Comparison of ENCODE assay signal across 23 mouse cellular contexts in genomic region chr9:71695133-71695532, GRCm38 (mm10).
DNase-seq lines count a peak whose midpoint lies in the region; ATAC-seq and TF ChIP-seq lines count a peak whose summit lies in the region.
"Had no signal": no experiment of that assay in that cellular context is flagged by ENCODE, and none has a peak within 500 bp of the region (broad histone marks: within the 10 kb centered on the region; RNA-seq: fewer than 3 reads in every experiment).

No protein-coding gene starts in this region.

- peak overlapping the region; percentile 58; the same call in 1 of the 2 replicates for H3K27ac ChIP-seq in heart, adult 2 months
- peak overlapping the region; percentile 76 for H3K27ac ChIP-seq in heart, embryonic 13.5 days (replicated peaks)
- H3K27ac ChIP-seq in kidney, adult 2 months (ENCODE audit: insufficient read depth, low read depth, low read length), result peak overlapping the region; percentile 93; the same call in 1 of the 2 replicates
- H3K27ac ChIP-seq: embryonic facial prominence, embryonic 15.5 days; forebrain, embryonic 10.5 days; hindbrain, embryonic 15.5 days had no signal

- intact Hi-C loops in heart, adult 2 months (cut with DNase I), result loop anchor here (2.0 to 5.0 kb wide), 2 partner anchors 28 to 48 kb away; no protein-coding TSS in a partner anchor

- H3K36me3 ChIP-seq in heart, adult 2 months (ENCODE audit: control insufficient read depth, insufficient read depth, low read length), result peaks cover 5% of the 10 kb centered on the region; the same call in 1 of the 2 replicates
- peaks cover 17% of the 10 kb centered on the region for H3K36me3 ChIP-seq in heart, embryonic 13.5 days
- no peaks in the 10 kb centered on the region; the same call in 1 of the 2 replicates for H3K36me3 ChIP-seq in kidney, adult 2 months (ENCODE audit: control insufficient read depth, insufficient read depth, low read length)
- H3K36me3 ChIP-seq: embryonic facial prominence, embryonic 15.5 days; forebrain, embryonic 10.5 days; G1E; hindbrain, embryonic 15.5 days had no signal

- ATAC-seq in heart, embryonic 13.5 days (ENCODE audit: extremely low read depth, insufficient number of reproducible peaks, low FRiP score, low TSS enrichment), result no peak
- ATAC-seq: CD4-positive, CD25-positive, alpha-beta regulatory T cell, adult 4 months; forebrain, embryonic 14.5 days; intestine, embryonic 16.5 days had no signal

- H3K9me3 ChIP-seq in heart, embryonic 13.5 days, result no peaks in the 10 kb centered on the region
- H3K9me3 ChIP-seq: embryonic facial prominence, embryonic 15.5 days; forebrain, embryonic 10.5 days; G1E; hindbrain, embryonic 15.5 days had no signal

- no peaks in the 10 kb centered on the region for H3K27me3 ChIP-seq in heart, adult 2 months (ENCODE audit: control insufficient read depth, insufficient read depth, low read length)
- no peaks in the 10 kb centered on the region for H3K27me3 ChIP-seq in heart, embryonic 13.5 days (replicated peaks)
- no peaks in the 10 kb centered on the region for H3K27me3 ChIP-seq in kidney, adult 2 months (replicated peaks; ENCODE audit: control insufficient read depth, insufficient read depth, low read length)
- H3K27me3 ChIP-seq: embryonic facial prominence, embryonic 15.5 days; hindbrain, embryonic 15.5 days had no signal

- no peak for TF ChIP-seq EP300 in heart, adult 2 months (IDR thresholded peaks at IDR 0.05; ENCODE audit: insufficient read depth, low read depth, low read length)

- no peak for TF ChIP-seq CTCF in heart, adult 2 months (IDR thresholded peaks at IDR 0.05)
- TF ChIP-seq CTCF in kidney, adult 2 months (conservative IDR thresholded peaks at IDR 0.05; ENCODE audit: insufficient read depth, insufficient read length, low read depth, low read length), result no peak

- 78% methylated on average over 3 of the region's 3 CpGs for WGBS in heart, adult 2 months
- 67% methylated on average over 3 of the region's 3 CpGs for WGBS in heart, embryonic 13.5 days
- WGBS in kidney, adult 2 months, result 81% methylated on average over 3 of the region's 3 CpGs

- no peak for TF ChIP-seq POLR2A in heart, adult 2 months (IDR thresholded peaks at IDR 0.05; ENCODE audit: insufficient read depth, low read depth, low read length)
- no peak for TF ChIP-seq POLR2A in kidney, adult 2 months (IDR thresholded peaks at IDR 0.05; ENCODE audit: low read depth, low read length)

- no peak overlapping the region for H3K4me3 ChIP-seq in heart, adult 2 months
- H3K4me3 ChIP-seq in heart, embryonic 13.5 days, result no peak overlapping the region
- no peak overlapping the region for H3K4me3 ChIP-seq in kidney, adult 2 months (ENCODE audit: insufficient read depth, low read depth, low read length)
- H3K4me3 ChIP-seq: embryonic facial prominence, embryonic 15.5 days; erythroblast, embryonic 14.5 days; forebrain, embryonic 10.5 days; gastrocnemius, adult 2 months; hindbrain, embryonic 15.5 days had no signal

- no peaks in the 10 kb centered on the region for H3K79me2 ChIP-seq in heart, adult 2 months (replicated peaks; ENCODE audit: control insufficient read depth, insufficient read depth, low read length)

- H3K9ac ChIP-seq in heart, adult 2 months (ENCODE audit: low read depth, low read length), result no peak overlapping the region
- no peak overlapping the region for H3K9ac ChIP-seq in heart, embryonic 13.5 days
- H3K9ac ChIP-seq: embryonic facial prominence, embryonic 15.5 days; hindbrain, embryonic 15.5 days had no signal

- peaks cover 19% of the 10 kb centered on the region for H3K4me1 ChIP-seq in heart, adult 2 months (ENCODE audit: control insufficient read depth, insufficient read depth, low read length)
- H3K4me1 ChIP-seq in heart, embryonic 13.5 days, result peaks cover 67% of the 10 kb centered on the region
- H3K4me1 ChIP-seq in kidney, adult 2 months (ENCODE audit: control insufficient read depth, insufficient read depth, low read length), result peaks cover 65% of the 10 kb centered on the region
- H3K4me1 ChIP-seq: hindbrain, embryonic 15.5 days had no signal

- no peak for DNase-seq in heart, adult 2 months
- DNase-seq in heart, adult 11 months, result no peak
- DNase-seq in heart, adult 8-10 months (ENCODE audit: low spot score), result no peak
- no peak for DNase-seq in kidney, adult 2 months
- no peak for DNase-seq in kidney, postnatal 4 days
- no peak for DNase-seq in left cerebral cortex, adult 18-20 months (ENCODE audit: low spot score in 2 of 2)
- DNase-seq: adrenal gland, adult 8-10 months; adrenal gland, postnatal 36 days; B cell, adult 2 months; cerebellum, adult 8-10 months; cerebellum, postnatal 14 days; embryo, embryonic 11 days; gastrocnemius, adult 2 months; gastrocnemius, postnatal 25 days had no signal

- no peak overlapping the region for H3K4me2 ChIP-seq in heart, embryonic 13.5 days
- H3K4me2 ChIP-seq: embryonic facial prominence, embryonic 15.5 days; hindbrain, embryonic 15.5 days had no signal
